11 mouse cellular contexts compared by ENCODE assay signal in genomic region chr13:3526328-3526727, GRCm38 (mm10). TPM values are rescaled to one million over a fixed set of nuclear protein-coding genes. Genes with fewer than 3 reads are reported as not detected.
DNase-seq lines count a peak whose midpoint lies in the region; ATAC-seq lines count a peak whose summit lies in the region.
"Had no signal": no experiment of that assay in that cellular context is flagged by ENCODE, and none has a peak within 500 bp of the region (broad histone marks: within the 10 kb centered on the region; RNA-seq: fewer than 3 reads in every experiment).

No protein-coding gene starts in this region.

- H3K9ac ChIP-seq in heart, embryonic 12.5 days, result no peak overlapping the region
- H3K9ac ChIP-seq: limb, embryonic 13.5 days had no signal

- no peak for ATAC-seq in heart, embryonic 12.5 days (ENCODE audit: insufficient number of reproducible peaks, low FRiP score)
- peak; percentile 98 for ATAC-seq in common myeloid progenitor, adult 5-6 weeks (replicated peaks; ENCODE audit: low read depth, poor library complexity, severe bottlenecking)

- no peak overlapping the region for H3K27ac ChIP-seq in heart, embryonic 12.5 days (ENCODE audit: poor library complexity, severe bottlenecking)
- H3K27ac ChIP-seq: limb, embryonic 13.5 days had no signal

- DNase-seq in heart, adult 9 months (ENCODE audit: low spot score in 2 of 2), result peak; percentile 7 to 58
- DNase-seq in B cell, adult 2 months, result peak; percentile 76 to 80
- DNase-seq in skeletal muscle tissue, adult 2 months (ENCODE audit: low read depth, low spot score), result peak; percentile 59
- DNase-seq in adrenal gland, adult 8-10 months, result no peak
- DNase-seq in left cerebral cortex, adult 18-20 months (ENCODE audit: low spot score in 2 of 2), result no peak
- DNase-seq in layer of hippocampus, adult 18-20 months (ENCODE audit: low spot score in 2 of 2), result no peak
- DNase-seq: adrenal gland, postnatal 14 days had no signal

- H3K27me3 ChIP-seq in heart, embryonic 12.5 days (replicated peaks), result no peaks in the 10 kb centered on the region
- H3K27me3 ChIP-seq: limb, embryonic 13.5 days had no signal

- H3K9me3 ChIP-seq in heart, embryonic 12.5 days (replicated peaks), result no peaks in the 10 kb centered on the region
- H3K9me3 ChIP-seq: limb, embryonic 13.5 days had no signal

- H3K36me3 ChIP-seq in heart, embryonic 12.5 days, result no peaks in the 10 kb centered on the region
- H3K36me3 ChIP-seq: limb, embryonic 13.5 days had no signal

- no peak overlapping the region for H3K4me3 ChIP-seq in heart, embryonic 12.5 days
- H3K4me3 ChIP-seq: limb, embryonic 13.5 days; myocyte had no signal

- H3K4me2 ChIP-seq in heart, embryonic 12.5 days, result no peak overlapping the region
- H3K4me2 ChIP-seq: limb, embryonic 13.5 days had no signal

- peaks cover 11% of the 10 kb centered on the region for H3K4me1 ChIP-seq in heart, embryonic 12.5 days (replicated peaks)
- H3K4me1 ChIP-seq: limb, embryonic 13.5 days had no signal

- WGBS in heart, embryonic 12.5 days, result 84% methylated on average over 8 of the region's 8 CpGs

RNA-seq across cellular contexts. Expression of gene Gdi2, which starts 11.5 kb away (rescaled TPM):
- 333 and 345 TPM in 2 replicates for polyA plus RNA-seq in heart, embryonic 12.5 days (2016; fragmentation: Nextera tagmentation; extraction: Ambion mirVana)
- 466 and 530 TPM in 2 replicates for total RNA-seq in common myeloid progenitor, adult 5-6 weeks (2017)
- total RNA-seq in adrenal gland, adult 8-10 months (2022), result 100 to 1,000 TPM; 325 to 380 (median 334) TPM
- total RNA-seq in left cerebral cortex, adult 18-20 months (2021), result 100 to 1,000 TPM; 313 to 314 TPM
- total RNA-seq in layer of hippocampus, adult 18-20 months (2021), result 100 to 1,000 TPM; 284 to 300 TPM

Comparison
In these comparisons a context has a peak if more than half of its experiments do, and no peak if none do; other contexts are left out.
1. DNase-seq: peak in heart, adult 9 months (2 of 2), B cell, adult 2 months (2 of 2) and skeletal muscle tissue, adult 2 months (single experiment); none in adrenal gland, adult 8-10 months (single experiment), left cerebral cortex, adult 18-20 months (0 of 2) and layer of hippocampus, adult 18-20 months (0 of 2).